Mouse (Mus musculus) NIH3T3 (cell line): ENCODE results near the gene Odc1.
A peak's percentile ranks its signal among the peaks of the same experiment; 100 is the strongest.
"Not testable (repeated sequence)": the region's sequence is repeated elsewhere in the genome, so short reads cannot be mapped to it uniquely, and the experiment has no call there.

Experiments
- DNase-seq: peaks from one replicate; pipeline ENCODE4 v3.0.0-alpha.2; 2012; ENCODE audit warnings: low read depth

The Odc1 gene

DNA sequence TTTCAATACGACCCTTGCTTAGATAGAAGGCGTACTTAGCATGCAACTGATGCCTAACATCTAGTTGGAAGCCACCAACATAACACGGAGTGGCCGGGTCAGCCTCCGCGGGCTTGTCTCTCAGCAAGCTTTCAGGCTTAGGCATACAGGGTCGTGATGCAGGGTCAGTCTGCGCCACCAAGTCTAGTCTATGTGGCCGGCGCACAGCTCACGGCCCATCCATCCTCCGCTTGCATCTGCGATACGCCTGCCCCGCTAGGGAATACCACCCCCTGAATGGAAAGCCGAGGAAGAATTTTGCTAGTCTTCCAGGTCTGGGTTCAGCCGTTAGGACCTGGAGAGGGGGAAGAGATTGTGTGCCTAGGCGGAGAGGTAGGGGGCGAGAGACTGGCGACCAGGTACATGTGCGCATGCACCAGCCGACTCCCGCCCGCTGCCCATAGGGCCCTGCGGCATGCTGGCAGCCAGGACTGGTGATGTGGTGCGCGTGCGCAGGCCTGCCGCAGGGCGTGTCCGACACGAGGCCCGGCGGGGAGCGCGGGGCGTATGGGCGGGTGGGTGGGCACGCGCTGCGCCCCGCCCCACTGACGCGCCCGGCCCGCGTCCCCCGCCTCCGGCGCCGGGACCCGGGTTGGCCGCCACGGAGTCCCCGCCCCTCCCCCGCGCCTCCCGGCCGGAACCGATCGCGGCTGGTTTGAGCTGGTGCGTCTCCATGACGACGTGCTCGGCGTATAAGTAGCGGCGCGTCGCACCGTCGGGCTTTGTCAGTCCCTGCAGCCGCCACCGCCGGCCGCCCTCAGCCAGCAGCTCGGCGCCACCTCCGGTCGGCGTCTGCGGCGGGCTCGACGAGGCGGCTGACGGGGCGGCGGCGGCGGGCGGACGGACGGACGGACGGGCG is at the start of gene Odc1:
TSS of gene Odc1 (plus strand) at position 586 of the 898 bp plus-strand sequence.
- DNase-seq: peak; percentile 98

DNA sequence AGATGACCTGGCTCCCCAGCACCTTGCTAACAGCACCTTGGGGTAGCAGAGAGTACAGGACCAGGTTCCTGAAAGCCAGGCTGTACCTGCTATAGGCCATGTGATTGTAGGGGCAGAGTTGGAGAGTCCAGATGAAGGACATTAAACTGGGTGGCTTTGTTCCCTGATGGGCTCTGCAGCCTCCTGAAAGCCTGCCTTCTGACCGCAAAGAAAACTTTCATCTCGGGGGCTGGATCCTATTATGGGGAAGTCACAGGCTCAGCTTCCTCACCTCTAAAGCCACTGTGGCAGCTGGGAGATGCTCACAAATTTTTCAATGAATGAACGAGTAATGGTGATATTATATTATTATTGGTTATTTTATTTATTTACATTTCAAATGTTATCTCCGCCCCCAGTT is 49.8 kb upstream of the Odc1 start:
- DNase-seq: no peak

DNA sequence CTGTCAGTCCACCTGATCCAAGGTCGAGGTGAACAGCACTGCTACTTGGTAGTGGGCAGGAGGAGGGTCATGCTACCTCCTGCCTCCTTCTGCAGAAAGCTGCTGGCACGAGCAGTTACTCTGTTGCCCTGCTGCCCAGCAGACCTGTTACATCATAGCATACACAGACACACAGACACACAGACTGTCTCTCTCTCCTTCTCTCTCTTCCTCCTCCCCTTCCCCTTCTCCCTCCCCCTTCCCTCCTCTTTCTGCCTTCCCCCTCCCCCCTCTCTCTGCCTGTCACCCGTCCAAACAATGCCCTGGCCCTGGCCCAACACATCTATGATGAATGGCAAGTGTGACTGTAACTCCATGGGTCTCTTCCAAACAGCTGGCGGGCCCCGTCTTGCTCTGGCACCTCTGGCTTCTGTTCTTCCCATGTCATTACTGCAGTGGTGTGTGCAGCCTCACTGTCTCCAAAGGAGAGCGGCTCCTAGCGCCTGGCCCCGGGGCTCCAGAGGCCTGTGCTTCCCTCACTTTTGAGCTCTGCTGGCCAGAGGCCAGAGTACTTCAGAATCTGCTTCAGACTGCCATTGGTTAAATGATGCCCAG is 48.6 kb upstream of the Odc1 start:
- DNase-seq: peak; percentile 56

DNA sequence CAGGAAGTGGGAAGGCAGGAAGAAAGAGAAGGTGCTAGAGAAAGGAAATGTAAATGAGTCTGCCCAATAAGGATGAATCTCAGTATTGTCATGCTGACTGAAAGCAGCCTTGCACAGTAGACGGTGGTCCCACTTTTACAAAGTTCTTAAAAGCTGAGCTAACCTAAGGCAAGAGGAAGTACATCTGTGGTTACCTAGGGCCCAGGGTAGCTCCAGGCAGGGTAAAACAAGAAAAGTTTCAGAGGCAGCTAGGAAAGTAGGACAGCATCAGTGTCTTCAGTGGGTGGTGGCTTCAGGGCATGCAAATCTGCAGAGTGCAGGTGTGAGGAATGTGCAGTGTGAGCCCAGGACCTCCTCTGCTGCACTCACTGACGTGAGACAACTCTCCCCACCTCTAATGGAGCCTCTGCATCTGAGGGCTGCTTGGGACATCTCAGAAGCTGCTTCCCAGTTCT is 38.9 kb upstream of the Odc1 start:
- DNase-seq: no peak

DNA sequence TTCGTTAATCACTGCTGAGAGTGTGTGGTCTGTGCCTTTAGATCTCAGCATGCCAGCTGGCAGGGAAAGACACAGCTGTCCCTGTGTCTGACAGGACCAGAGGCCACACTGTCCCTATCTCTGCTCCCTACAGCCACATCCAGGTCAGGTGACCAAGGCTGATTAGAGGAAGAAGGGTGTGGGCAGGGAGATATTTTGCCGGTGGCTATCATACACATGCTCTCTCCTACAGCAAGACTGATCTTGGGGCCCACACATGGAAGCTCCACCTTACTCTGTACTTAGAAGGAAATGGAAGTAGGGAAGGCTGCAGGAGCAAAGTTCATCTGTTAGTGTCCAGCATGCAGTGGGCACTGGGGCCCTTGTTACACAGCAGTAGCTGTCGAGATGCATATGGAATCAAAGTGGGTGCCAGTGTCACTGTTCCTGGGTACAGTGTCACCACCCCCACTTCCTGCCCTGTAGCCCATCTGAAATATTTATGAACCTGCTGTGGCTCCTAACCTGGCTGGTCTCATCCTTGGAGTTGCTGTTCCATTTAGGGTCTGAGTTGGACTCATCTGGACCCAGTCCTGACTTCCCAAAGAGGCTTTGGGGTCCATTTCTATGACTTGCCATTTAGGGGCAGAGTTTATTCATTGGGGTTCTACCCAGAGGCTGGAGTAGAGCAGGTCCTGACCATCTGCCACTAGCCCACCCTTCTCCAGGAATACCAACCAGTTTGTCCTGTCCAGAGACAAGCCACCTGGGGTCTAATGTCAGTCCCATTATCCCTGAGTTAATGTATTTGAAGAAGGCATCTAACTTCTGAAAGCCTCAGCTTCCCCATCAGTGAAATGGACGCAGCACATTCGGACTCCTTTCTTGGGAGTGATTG is 38.2 kb upstream of the Odc1 start:
- no peak for DNase-seq

DNA sequence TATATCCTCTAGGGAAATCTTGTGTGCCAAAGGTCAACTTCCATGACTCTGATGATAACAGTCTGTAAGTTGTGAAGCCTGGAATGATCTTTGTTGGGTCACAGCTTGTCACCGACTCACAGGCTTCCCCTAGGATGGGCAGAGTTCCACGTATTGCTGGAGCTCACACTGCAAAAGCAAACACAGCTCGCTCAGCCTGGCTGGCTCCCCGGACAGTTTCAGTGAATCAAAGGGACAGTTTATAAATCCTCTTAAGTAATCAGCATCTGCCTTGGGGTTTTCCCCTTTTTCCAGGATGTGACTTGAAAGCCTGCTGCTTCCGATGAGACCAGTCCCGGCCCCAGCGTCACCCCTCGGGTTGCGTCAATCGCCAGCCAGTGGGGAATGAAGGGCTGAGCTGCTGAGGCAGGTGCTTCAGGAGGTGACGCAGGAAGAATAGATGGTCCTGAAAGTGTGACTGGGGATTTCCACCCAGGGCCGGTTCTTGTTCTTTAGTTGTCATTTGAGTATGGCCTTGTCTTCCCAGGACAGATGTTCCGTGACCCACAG is 37.5 kb upstream of the Odc1 start:
- DNase-seq: peak; percentile 36

DNA sequence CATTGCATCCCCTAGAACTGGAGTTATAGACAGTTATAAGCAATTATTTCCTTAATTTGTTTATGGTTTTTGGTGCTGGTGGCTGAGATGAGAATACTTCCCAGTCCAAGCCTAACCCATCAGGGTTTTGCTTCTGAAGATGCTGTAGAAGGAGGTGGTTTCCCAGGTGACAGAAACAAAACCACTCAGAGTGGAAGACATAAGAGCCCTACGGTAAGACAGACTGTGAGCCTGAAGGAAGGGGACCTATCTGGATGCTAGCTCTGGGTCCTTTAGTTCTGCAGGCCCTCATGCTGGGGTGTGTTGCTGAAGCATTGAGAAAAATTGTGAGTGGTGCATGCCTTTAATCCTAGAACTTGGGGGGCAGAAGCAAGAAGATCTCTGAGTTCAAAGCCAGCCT is 35.3 kb upstream of the Odc1 start:
- DNase-seq: no peak

DNA sequence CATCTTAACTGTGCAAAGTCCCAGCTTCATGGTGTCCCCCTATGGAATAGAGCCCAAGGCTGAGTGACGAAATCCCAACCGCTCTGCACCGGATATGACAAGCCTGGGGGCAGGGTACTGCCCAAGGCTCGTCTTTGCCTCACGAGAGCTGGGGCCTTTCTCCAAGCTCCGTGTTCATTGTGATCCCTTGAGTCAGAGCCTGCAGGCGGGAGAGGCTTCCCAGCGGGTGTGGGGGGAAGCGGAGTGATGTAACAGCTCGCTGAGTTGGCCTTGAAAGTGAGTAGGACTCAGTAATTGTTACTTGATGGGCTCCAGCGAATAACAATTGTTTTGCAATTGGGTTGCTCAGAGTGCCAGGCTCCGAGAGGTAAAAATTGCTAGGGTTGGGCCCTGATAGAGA is 34.4 kb upstream of the Odc1 start:
- DNase-seq: peak; percentile 91

DNA sequence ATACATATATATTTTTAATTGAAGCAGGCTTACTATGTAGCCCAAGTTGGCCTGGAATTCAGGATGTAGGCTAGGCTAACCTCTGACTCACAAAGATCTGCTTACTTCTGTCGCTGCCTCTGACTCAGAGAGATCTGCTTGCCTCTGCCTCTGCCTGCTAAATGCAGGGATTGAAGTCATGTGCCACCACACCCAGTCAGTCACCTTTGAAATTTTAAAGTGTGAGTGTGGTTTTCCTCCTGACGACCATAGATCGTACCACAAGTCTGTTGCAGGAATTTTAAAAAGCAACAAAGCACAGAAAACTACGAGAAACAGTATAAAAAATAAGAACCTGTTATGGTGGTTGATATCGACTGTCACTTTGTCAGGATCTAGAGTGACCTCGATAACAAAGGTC is 33.6 kb upstream of the Odc1 start:
- DNase-seq: no peak

DNA sequence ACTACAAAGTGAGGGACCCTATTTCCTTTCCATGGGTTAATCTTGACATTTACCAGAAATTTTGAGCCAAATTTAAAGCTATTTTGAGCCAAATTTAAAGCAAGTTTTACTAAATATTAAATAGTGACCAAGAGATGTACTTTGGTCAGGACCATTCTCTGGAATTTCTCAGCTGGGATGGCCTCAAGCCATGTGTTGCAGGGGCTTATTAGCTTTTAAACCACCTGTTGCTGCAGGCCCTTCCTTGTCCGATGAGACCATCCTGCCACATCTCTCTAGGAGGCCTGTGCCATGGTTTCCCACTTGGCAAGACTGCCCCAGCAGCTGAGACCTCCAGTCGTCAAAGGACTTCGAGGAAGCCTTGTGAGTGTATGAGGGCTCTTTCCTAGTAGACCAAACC is 15.4 kb upstream of the Odc1 start:
- DNase-seq: no peak

DNA sequence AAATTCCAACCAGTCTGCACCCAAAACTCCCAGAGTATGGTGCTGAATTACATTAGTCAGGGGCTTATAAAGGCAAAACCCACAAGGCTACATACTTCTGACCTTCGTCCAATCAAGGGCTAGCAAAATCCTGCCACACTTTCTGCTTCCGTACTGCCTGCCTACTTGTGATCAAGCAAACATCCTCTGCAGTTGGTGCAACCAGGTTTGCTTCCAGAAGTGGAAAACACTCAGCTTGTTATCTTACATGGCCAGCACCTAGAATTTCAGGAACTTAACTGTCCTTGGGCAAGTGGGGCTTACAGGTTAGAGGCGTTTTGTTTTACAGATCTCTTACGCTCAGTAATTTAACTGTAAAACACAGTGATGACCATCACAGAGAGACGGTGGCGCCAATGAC is 14.9 kb upstream of the Odc1 start:
- DNase-seq: no peak

DNA sequence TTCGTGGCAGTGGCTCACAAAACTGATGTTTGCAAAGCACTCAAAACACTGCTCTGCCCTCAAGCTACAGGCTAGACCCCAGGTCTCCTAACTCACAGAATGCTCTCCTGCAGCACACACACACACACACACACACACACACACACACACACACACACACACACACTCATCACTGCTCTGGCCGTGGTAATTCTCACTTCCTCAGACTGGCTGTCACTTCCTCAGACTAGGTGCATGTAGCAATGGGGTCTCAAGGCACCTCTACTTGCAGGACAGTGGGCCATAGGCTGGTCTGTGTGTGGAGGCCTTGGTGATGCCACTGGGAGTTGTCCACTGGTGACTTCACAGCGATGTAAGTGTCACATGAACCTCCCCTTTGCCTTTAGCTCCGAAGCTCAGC is 13.8 kb upstream of the Odc1 start:
- no peak for DNase-seq

DNA sequence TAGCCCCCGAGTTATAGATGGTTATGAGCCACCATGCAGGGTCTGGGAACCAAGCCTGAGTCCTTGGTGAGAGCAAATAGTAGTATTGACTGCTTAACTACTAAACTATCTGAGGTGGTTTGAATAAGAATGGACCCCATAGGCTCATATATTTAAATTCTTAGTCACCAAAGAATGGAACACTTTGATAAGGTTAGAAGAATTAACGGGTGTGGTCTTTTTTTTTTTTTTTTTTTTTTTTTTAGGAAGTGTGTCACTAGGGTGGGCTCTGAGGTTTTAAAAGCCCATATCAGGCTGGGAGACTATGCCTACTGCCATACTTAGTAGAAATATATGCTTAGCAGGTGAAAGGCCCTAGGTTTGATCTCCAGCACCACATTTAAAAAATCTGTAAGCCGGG is 8.4 kb upstream of the Odc1 start:
- DNase-seq: no peak

DNA sequence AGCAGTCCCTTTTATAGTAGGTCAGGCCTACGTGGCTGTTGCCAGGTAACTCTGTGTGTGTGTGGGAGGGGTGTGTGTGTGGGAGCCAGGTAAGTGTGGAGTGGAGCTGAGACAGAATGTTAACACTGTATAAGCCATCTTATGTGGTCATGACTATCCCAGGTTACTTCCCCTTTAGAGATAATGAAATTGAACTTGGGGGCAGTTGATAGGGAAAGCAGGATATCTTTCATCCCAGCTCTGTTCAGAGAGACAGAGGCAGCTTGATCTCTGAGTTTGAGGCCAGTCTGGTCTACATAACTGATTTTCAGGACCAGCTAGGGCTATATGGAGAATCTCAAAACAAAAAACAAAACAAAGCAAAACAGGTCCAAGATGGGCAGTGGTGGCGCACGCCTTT is 7.4 kb upstream of the Odc1 start:
- no peak for DNase-seq

DNA sequence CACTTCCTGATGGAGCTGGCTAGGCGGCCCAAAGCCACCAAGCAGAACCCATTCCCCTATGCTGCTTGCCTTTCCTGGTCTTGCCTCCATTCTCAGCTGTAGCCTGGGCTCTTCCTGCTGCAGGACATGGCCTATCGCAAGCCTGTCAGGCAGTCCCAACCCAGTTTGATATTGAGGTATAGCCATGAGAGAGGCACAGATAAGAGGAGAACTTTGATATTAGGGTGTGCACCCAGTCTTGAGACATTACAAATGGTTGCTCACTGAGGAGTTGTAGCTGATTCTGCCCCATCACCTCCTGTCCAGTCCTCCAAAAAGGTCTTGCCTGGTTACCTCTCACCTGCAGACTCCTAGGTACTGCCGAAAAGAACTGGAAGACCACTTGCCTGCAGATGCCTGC is 6.5 kb upstream of the Odc1 start:
- DNase-seq: no peak

DNA sequence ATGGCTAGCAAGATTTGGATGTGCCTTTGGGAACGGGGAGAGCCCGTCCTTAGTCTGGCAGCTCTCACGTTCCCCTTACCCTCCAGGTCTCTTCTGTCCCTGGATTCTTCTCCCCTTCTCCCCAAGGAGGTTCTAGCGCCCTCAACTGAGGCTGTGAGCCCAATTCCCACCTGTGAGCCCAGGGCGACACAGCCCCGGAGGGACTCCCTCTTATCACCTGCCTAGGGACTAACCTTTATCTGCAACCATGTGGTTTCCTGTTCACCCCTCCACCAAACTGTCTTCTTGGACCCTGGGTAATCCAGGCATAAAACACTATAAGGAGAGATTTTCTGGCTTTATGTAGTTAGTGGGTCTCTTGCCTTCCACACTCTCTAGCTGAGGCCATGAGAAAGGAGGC is 5.6 kb upstream of the Odc1 start:
- DNase-seq: no peak

DNA sequence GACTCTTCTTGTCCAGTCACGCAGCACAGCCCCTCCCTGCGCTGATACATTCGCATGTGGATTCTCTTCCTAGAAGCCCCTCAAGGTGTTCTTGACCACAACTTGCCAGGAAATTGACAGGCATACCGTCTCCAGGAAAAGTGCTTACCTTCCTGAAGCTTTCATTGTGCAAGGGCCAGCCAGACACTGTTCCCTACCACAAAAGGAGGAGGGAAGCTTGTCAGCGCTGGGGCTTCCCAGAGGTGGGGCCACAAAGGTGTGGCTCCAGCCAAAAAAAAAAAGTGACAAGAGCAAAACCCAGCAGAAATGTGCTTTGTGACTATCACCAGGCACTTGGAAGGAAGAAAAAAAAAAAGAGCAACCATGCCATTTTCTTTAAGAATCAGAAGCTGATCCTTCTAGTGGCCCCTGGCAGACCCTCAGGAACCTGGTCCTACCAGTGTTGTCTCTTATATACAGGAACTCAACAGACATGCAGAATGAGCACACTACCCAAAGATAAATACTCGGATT is 4.5 kb upstream of the Odc1 start:
- no peak for DNase-seq

DNA sequence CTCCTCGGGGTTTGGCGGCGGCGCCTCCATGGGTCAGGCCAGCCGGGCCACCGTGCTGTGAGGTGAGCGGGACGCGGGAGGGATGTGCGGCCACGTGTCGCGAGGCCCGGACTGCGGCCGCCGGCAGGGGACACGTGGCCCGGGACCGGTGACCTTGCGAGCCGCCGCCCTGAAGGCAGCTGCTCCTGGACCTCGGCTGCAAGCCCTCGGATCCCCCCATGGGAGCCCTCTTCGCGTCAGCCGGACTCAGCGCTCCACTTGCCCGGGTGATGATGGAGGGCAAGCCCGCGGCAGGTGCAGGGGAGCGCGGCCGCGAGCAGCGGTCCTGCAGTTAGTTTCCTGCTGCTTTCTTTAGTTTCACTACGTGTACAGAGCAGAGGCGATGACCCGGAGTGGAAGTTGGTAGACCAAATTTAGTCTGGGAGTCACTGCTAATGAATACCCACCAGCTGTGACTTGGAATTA is 545 bp downstream of the Odc1 start:
- DNase-seq: peak; percentile 60

DNA sequence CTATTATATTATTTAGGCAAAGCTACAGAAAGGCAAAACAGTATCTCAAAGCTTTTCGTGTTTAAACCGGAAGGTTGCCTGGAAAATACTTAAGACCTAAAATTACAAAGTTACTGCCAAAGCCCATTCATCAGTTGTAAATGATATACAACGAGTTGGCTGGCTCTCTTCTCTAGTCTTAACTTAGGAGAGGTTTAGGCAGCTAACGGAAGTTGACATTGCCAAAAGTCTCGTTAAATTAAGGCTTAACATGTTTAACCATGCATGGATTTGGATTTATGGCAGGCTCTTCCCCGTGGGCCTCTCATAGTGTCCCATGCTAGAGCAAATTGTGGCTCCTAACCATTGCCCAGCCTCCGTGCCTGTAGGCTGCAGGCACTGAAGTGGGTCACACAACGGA is 1.3 kb downstream of the Odc1 start:
- peak; percentile 33 for DNase-seq

DNA sequence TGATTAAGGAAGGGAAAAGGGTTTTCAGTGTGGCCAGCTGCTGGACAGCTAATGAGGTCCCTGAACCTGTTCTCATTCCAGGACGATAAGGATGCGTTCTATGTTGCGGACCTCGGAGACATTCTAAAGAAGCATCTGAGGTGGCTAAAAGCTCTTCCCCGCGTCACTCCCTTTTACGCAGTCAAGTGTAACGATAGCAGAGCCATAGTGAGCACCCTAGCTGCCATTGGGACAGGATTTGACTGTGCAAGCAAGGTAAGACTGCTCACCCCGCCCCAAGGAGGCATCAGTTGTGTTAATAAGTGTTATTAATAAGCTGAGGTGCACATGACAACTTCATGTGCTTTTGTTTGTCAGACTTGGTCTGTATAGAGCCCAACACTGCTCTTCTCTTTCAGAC is 3.0 kb downstream of the Odc1 start:
- DNase-seq: not testable (repeated sequence)

DNA sequence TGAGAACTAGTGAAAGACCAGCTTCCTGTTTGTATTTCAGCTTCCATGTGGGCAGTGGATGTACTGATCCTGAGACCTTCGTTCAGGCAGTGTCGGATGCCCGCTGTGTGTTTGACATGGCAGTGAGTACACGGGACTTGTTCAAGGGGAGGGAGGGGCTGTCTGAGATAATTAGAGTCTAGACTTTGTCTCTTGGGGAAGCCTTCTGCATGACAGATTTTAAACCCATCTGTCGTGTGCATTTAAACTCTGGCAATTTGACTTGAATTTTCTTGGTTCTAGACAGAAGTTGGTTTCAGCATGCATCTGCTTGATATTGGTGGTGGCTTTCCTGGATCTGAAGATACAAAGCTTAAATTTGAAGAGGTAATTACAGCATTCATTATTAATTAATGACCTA is 3.9 kb downstream of the Odc1 start:
- DNase-seq: no peak

DNA sequence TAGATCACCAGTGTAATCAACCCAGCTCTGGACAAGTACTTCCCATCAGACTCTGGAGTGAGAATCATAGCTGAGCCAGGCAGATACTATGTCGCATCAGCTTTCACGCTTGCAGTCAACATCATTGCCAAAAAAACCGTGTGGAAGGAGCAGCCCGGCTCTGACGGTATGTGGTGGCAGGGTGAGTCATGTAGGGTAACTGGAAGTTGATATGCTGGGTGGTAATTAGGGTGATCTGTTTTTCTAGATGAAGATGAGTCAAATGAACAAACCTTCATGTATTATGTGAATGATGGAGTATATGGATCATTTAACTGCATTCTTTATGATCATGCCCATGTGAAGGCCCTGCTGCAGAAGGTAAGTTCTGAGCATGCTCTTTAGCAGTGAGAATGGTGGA is 4.8 kb downstream of the Odc1 start:
- not testable (repeated sequence) for DNase-seq
